Mouse (Mus musculus): ENCODE measurements at regions not wholly inside any gene's neighbourhood (a gene's known extent, or its start where the extent isn't known, plus 50 kb on each side); places are given as distances from the start of the nearest gene placed in this dataset.

GRCm38 (mm10) chr3:78782766-78783165, 503.6 kb downstream of the Rapgef2 start:
- no peak for DNase-seq (ENCODE audit: low spot score)

GRCm38 (mm10) chr3:78755686-78756476, 530.4 kb downstream of the Rapgef2 start:
- no peak for DNase-seq (ENCODE audit: low spot score)

DNA sequence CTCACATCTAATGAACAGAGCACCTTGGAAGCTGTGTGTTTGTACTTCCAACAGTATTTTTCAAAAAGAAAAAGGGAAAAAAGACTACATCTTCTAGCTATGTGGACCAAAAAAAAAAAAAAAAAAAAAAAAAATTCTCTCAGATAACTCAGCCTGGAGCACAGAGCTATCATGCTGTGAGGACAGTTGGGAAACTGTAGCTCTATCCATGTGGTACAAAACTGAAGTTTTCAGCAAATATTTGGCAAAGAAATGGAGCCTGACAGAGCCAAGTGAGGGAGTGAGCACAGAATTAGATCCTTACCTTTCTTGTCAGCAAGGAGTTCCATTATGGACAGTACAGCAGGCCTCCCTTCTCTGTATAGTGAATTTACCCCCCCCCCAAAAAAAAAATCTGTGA, 550.2 kb downstream of the Rapgef2 start:
- no peak for DNase-seq (ENCODE audit: low spot score)

- DNase-seq (ENCODE audit: low spot score): no peak
These were observed 569.6 kb downstream of the Rapgef2 start for GRCm38 (mm10) chr3:78716691-78717090.

- no peak for DNase-seq (ENCODE audit: low spot score)
These were observed 578.6 kb downstream of the Rapgef2 start for GRCm38 (mm10) chr3:78707687-78708086.

- no peak for DNase-seq (ENCODE audit: low spot score)
These were observed 587.4 kb downstream of the Rapgef2 start for GRCm38 (mm10) chr3:78698936-78699335.

GRCm38 (mm10) chr3:78691499-78691898, 594.8 kb downstream of the Rapgef2 start:
- no peak for DNase-seq (ENCODE audit: low spot score)

DNA sequence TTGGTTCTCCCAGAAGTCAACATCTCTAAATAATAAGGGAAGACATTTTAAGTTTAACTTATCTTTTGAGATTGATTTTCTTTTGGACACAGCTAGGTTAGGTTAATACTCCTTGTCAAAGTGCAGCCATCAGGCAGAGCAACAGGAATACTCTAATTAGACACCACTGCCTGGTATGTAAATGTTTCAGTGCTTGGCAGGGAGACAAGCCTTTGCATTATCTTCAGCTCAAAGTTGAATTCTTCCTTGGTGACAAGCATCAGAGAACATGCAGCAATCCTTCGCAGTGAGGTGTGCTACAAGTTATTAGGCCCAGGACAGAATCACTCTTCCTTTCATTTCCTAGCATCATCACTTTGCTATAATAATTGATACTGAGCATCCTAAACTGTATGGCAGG, 608.7 kb downstream of the Rapgef2 start:
- DNase-seq (ENCODE audit: low spot score): no peak

GRCm38 (mm10) chr3:78676806-78677205, 609.5 kb downstream of the Rapgef2 start:
- no peak for DNase-seq (ENCODE audit: low spot score)

DNA sequence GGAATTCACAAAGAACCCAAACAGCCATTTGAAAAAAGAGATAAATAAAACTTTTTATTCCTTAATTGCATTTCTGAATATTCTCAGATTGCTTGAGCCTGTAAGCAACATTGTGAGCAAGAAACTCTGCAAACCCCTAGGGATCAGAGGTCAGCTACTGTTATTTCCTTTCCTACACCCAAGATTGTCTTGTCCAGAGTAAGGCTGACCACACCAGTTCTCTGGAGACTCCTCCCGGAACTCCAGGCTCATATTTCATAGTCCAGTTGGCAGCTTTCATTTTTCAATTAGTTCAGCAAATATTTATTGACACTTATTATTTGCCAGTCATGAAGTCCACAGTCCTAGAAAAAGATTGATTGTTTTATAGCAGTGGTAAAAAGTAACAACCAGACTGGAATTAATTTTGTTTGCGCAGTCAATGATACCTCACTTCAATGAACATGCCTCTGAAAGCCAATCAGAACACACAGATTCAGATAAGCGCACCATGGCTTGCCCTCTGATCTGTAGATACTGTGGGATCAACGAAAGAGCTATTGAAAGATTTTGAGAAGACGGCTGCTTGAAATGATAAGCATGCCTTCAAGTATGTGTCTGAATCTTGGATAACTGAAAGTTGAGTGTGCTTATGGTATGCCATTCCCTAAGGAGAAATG, 611.7 kb downstream of the Rapgef2 start:
- DNase-seq (ENCODE audit: low spot score): no peak

DNA sequence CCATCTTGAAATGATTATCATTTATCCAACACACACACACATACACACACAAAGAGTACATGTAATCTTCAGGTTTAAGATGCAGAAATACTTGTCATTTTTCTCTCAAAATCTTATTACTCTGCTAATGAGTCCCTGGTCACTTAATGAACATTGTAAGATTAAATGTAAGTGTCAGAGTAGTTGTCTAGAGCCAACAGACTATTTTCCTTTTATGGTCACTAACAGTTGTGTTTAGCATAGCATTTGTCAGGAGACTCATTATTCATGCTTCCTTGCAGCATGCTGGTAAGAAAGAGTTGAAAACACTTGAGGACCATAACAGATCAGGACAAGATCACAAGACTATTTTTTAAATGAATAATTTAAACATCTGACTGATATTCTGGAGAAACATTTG, 618.3 kb downstream of the Rapgef2 start:
- DNase-seq (ENCODE audit: low spot score): no peak

- no peak for DNase-seq (ENCODE audit: low spot score)
These were observed 618.8 kb downstream of the Rapgef2 start for GRCm38 (mm10) chr3:78667374-78668023.

DNA sequence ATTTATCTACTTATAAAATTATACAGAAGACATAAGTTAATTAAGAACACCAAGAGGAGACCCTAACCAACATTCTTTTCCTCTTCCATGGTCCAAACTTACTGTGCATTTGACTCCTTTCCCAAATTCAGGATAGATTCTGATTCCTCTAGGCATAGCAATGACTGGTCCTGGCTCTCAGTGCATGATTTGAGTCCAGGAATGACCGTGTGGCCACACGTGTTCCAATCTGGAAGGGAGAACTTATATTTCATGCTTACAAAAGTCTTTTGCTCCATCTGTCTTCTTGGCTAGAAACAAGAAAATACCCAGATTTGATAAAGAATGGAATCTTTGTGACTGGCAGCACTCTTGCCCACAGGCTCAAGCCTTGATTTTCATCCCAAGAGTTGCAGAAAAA, 638.2 kb downstream of the Rapgef2 start:
- no peak for DNase-seq (ENCODE audit: low spot score)

- DNase-seq (ENCODE audit: low spot score): no peak
These were observed 650.9 kb downstream of the Rapgef2 start for GRCm38 (mm10) chr3:78635386-78635785.

GRCm38 (mm10) chr3:78618900-78619299, 667.4 kb downstream of the Rapgef2 start:
- no peak for DNase-seq (ENCODE audit: low spot score)

- DNase-seq (ENCODE audit: low spot score): no peak
These were observed 691.5 kb downstream of the Rapgef2 start for GRCm38 (mm10) chr3:78594718-78595236.

- no peak for DNase-seq (ENCODE audit: low spot score)
These were observed 692.0 kb downstream of the Rapgef2 start for GRCm38 (mm10) chr3:78594305-78594704.

- no peak for DNase-seq (ENCODE audit: low spot score)
These were observed 699.7 kb downstream of the Rapgef2 start for GRCm38 (mm10) chr3:78586639-78587038.

- DNase-seq (ENCODE audit: low spot score): no peak
These were observed 704.4 kb downstream of the Rapgef2 start for GRCm38 (mm10) chr3:78581868-78582267.

DNA sequence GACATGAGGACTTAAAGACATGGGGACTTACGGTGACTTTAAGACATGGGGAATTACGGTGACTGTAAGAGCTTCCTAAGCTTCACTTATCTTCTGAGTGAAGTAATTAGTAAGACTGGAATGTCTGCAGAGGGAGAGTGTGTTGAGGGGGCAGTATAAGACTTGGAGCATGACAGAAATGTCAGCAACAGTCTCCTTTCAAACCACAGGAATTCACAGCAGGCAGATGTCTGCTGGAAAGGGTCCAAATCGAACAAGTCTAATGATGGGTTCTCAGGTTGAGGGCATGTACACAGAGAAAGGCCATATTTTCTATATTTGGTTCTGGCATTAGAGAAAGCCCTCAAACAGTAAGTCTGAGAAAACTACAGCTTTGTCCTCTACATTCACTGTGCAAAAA, 705.2 kb downstream of the Rapgef2 start:
- no peak for DNase-seq (ENCODE audit: low spot score)

DNA sequence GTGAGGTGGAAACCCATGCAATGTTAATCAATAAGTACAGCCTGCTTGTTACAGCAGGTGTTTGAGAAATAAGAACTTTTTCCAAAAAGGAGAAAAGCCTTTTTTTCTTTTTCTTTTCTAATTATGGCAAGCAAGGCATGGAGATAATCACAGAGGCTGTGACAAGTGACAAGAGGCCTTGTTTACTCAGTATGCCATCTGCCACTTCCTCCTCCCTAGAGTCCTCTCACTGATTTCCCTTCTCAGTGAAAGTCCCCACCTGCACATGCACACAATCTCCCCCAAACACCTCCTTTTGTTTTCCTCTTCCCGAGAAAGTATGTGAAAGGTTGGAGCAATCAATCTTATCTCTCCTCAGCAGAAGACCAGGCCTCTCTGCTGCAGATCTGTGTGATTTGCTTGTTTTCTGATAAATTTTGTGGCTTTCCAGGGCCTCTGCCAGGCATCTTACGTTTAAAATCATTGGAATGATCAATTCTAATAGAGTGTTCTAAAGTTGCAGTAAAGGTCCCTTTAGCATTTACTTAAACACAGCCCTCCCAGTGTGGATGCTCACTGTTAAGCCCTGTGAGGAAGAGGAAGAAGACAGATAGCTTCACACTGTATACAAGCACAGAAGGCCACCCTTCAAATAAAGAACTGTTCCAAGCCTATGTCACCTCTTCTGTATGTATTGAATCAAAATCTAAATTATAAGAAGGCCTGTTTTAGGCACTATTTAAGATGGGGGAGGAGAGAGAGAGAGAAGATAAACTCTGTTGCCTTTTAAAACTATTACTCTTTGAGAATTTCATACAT, 710.5 kb downstream of the Rapgef2 start:
- no peak for DNase-seq (ENCODE audit: low spot score)

DNA sequence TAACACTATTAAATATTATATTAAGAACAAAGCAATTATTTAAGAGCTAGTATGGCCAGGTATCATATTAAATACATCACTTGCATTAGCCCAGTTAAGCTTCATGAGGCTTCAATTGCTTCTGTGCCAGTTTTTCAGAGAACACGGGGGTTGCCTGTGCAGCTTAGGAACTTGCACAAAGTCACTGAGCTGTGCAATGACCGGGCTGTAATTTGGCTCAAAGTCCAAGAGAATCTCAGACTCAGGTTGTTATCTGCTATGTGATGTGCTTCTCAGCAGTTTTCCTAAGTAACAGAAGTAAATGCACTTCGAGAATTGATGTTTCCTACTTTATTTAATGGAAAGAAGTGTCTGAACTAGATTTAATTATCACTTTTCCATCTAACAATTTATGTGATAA, 711.5 kb downstream of the Rapgef2 start:
- no peak for DNase-seq (ENCODE audit: low spot score)

Data from testis, postnatal 14 days (tissue).